Mouse (Mus musculus) heart, adult 2 months (tissue): ENCODE measurements at regions not wholly inside any gene's neighbourhood (a gene's known extent, or its start where the extent isn't known, plus 50 kb on each side); places are given as distances from the start of the nearest gene placed in this dataset.

Experiments
- DNase-seq, 2 experiments: peaks; one replicate each; pipeline ENCODE4 v3.0.0; 2021
- H3K27ac ChIP-seq: fragments of 200-600 bp; 2 replicates; pipeline ENCODE4 v1.8.1; 2022
- H3K27me3 ChIP-seq: fragments of 200-500 bp; 2 replicates; pipeline ENCODE4 v1.6.1; 2012; ENCODE audit warnings: mild to moderate bottlenecking, low read length, inconsistent platforms, mixed read lengths; ENCODE audit not compliant: control insufficient read depth, insufficient read depth
- H3K36me3 ChIP-seq: fragments of 200-500 bp; 2 replicates; pipeline ENCODE4 v1.6.1; 2012; ENCODE audit warnings: low read length, inconsistent platforms; ENCODE audit not compliant: control insufficient read depth, insufficient read depth
- H3K4me1 ChIP-seq: fragments of 200-500 bp; 2 replicates; pipeline ENCODE4 v1.6.1; 2011; ENCODE audit warnings: low read length; ENCODE audit not compliant: control insufficient read depth, insufficient read depth
- H3K4me3 ChIP-seq: fragments of 200-600 bp; 2 replicates; pipeline ENCODE4 v1.8.1; 2022
- H3K79me2 ChIP-seq: fragments of 200-500 bp; replicated peaks from 2 replicates; pipeline ENCODE4 v1.6.1; 2012; ENCODE audit warnings: mild to moderate bottlenecking, inconsistent platforms, low read length, moderate library complexity, mixed read lengths; ENCODE audit not compliant: control insufficient read depth, insufficient read depth
- H3K9ac ChIP-seq: fragments of 200-500 bp; 2 replicates; pipeline ENCODE4 v1.6.1; 2012; ENCODE audit warnings: low read depth, mild to moderate bottlenecking, control low read depth, inconsistent platforms, low read length, mixed read lengths
- CTCF ChIP-seq: fragments of 200-600 bp; IDR thresholded peaks from 2 replicates; pipeline ENCODE4 v1.8.1; 2022; ENCODE audit warnings: antibody characterized with exemption, mild to moderate bottlenecking, moderate library complexity
- EP300 ChIP-seq: fragments of 200-500 bp; IDR thresholded peaks from 2 replicates; pipeline ENCODE4 v1.6.1; 2011; ENCODE audit warnings: low read depth, low read length, control low read depth; ENCODE audit not compliant: insufficient read depth
- POLR2A ChIP-seq: fragments of 200-500 bp; IDR thresholded peaks from 2 replicates; pipeline ENCODE4 v1.6.1; 2011; ENCODE audit warnings: mild to moderate bottlenecking, low read depth, low read length, control low read depth; ENCODE audit not compliant: insufficient read depth
- WGBS: fragments of 180-500 bp; shearing (Covaris S2); methylation state at CpG from one replicate; pipeline ENCODE4 v1.1.7; 2018; 5-methylcytosine and 5-hydroxymethylcytosine counted together
- intact Hi-C: fragments of 180-260 bp; cut with DNase I; formaldehyde crosslinking; loops from one replicate; pipeline ENCODE4 v1.15.1; 2025

- intact Hi-C loops: no loop called here
Measured at GRCm38 (mm10) chr13:99071413-99071812, 87.0 kb upstream of the 1700024P04Rik start.

GRCm38 (mm10) chr13:99069767-99070166, 85.4 kb upstream of the 1700024P04Rik start:
- Histone ChIP-seq H3K27me3 (no peaks in the 10 kb centered on the region), H3K79me2 (no peaks in the 10 kb centered on the region), H3K4me1 (peaks cover 3% of the 10 kb centered on the region), H3K36me3 (no peaks in the 10 kb centered on the region), H3K4me3 (no peak overlapping the region), H3K9ac (no peak overlapping the region), H3K27ac (no peak overlapping the region)
- DNase-seq: no peak
- intact Hi-C loops: no loop called here
- 95% methylated on average over 10 of the region's 10 CpGs for WGBS
- TF ChIP-seq EP300 (no peak), CTCF (no peak), POLR2A (no peak)

More at GRCm38 (mm10) chr13:99071413-99071812, 87.0 kb upstream of the 1700024P04Rik start:
- Histone ChIP-seq H3K9ac (no peak overlapping the region), H3K27ac (no peak overlapping the region), H3K27me3 (no peaks in the 10 kb centered on the region), H3K79me2 (no peaks in the 10 kb centered on the region), H3K36me3 (no peaks in the 10 kb centered on the region), H3K4me1 (peaks cover 3% of the 10 kb centered on the region), H3K4me3 (no peak overlapping the region)
- DNase-seq: peak; percentile 28 to 66
- TF ChIP-seq POLR2A (no peak), EP300 (no peak), CTCF (no peak)
- 35% methylated on average over 6 of the region's 6 CpGs for WGBS

GRCm38 (mm10) chr13:99067504-99067903, 83.1 kb upstream of the 1700024P04Rik start:
- Histone ChIP-seq H3K9ac (no peak overlapping the region), H3K4me1 (peaks cover 3% of the 10 kb centered on the region), H3K36me3 (no peaks in the 10 kb centered on the region), H3K27ac (no peak overlapping the region), H3K27me3 (no peaks in the 10 kb centered on the region), H3K79me2 (no peaks in the 10 kb centered on the region), H3K4me3 (no peak overlapping the region)
- WGBS: 78% methylated on average over 1 of the region's 1 CpGs
- DNase-seq: no peak
- TF ChIP-seq EP300 (no peak), CTCF (no peak), POLR2A (no peak)
- intact Hi-C loops: no loop called here

GRCm38 (mm10) chr13:99063431-99063830, 79.1 kb upstream of the 1700024P04Rik start:
- no peaks in the 10 kb centered on the region for H3K27me3 ChIP-seq
- H3K27ac ChIP-seq: no peak overlapping the region
- 81% methylated on average over 4 of the region's 4 CpGs for WGBS

GRCm38 (mm10) chr13:99062936-99063335, 78.6 kb upstream of the 1700024P04Rik start:
- H3K27ac ChIP-seq: no peak overlapping the region
- H3K79me2 ChIP-seq: no peaks in the 10 kb centered on the region
- no peak overlapping the region for H3K4me3 ChIP-seq
- peaks cover 3% of the 10 kb centered on the region for H3K4me1 ChIP-seq
- no peaks in the 10 kb centered on the region for H3K36me3 ChIP-seq
- DNase-seq: no peak
- H3K9ac ChIP-seq: no peak overlapping the region
- 76% methylated on average over 3 of the region's 3 CpGs for WGBS
- intact Hi-C loops: no loop called here
- TF ChIP-seq EP300: no peak
- no peak for TF ChIP-seq POLR2A
- TF ChIP-seq CTCF: no peak
- H3K27me3 ChIP-seq: no peaks in the 10 kb centered on the region

More at GRCm38 (mm10) chr13:99063431-99063830, 79.1 kb upstream of the 1700024P04Rik start:
- Histone ChIP-seq H3K79me2 (no peaks in the 10 kb centered on the region), H3K36me3 (no peaks in the 10 kb centered on the region), H3K9ac (no peak overlapping the region), H3K4me1 (peaks cover 1% of the 10 kb centered on the region), H3K4me3 (no peak overlapping the region)
- no peak for TF ChIP-seq EP300
- TF ChIP-seq CTCF: no peak
- no peak for TF ChIP-seq POLR2A
- DNase-seq: no peak
- intact Hi-C loops: no loop called here

- WGBS: 51% methylated on average over 13 of the region's 13 CpGs
- no peak overlapping the region for H3K9ac ChIP-seq
- H3K27me3 ChIP-seq: no peaks in the 10 kb centered on the region
- intact Hi-C loops: loop anchor here (5.0 kb wide), 1 partner anchor 69 kb away; no protein-coding TSS in a partner anchor
- peak overlapping the region; percentile 62 for H3K27ac ChIP-seq
- DNase-seq: peak; percentile 71 to 81
- H3K4me3 ChIP-seq: no peak overlapping the region
- H3K36me3 ChIP-seq: no peaks in the 10 kb centered on the region
- TF ChIP-seq POLR2A (no peak), EP300 (peak; percentile 75; the same call in 1 of the 2 replicates)
- no peaks in the 10 kb centered on the region for H3K79me2 ChIP-seq
- peaks cover 13% of the 10 kb centered on the region for H3K4me1 ChIP-seq
Measured at GRCm38 (mm10) chr13:99058131-99058970, 74.0 kb upstream of the 1700024P04Rik start.
